Mouse (Mus musculus) layer of hippocampus, adult 2 months (tissue): Measurements from ENCODE around the gene Phf21a. TPM values are rescaled to one million over a fixed set of nuclear protein-coding genes. Genes with fewer than 3 reads are reported as not detected.
"Not testable (repeated sequence)": the region's sequence is repeated elsewhere in the genome, so short reads cannot be mapped to it uniquely, and the experiment has no call there.

Source experiments
- DNase-seq, 2 experiments: peaks; one replicate each; pipeline ENCODE4 v3.0.0; 2022; ENCODE audit warnings: low spot score in 2 of 2
- H3K27ac ChIP-seq: fragments of 200-600 bp; 2 replicates; pipeline ENCODE4 v1.8.1; 2022
- H3K4me3 ChIP-seq: fragments of 200-600 bp; 2 replicates; pipeline ENCODE4 v1.8.1; 2022; ENCODE audit warnings: mild to moderate bottlenecking
- CTCF ChIP-seq: fragments of 200-600 bp; conservative IDR thresholded peaks from 2 replicates; pipeline ENCODE4 v1.8.1; 2022; ENCODE audit warnings: antibody characterized with exemption, mild to moderate bottlenecking, moderate library complexity
- total RNA-seq, 2 experiments: library from RNA; stranded (reverse); gene quantifications; 2 replicates each; pipeline ENCODE4 v1.2.3; 2021

Gene Phf21a
- total RNA-seq, 2 experiments from 2014 or later = 160 to 162 TPM

GRCm38 (mm10) chr2:92060291-92060690 is 32.6 kb upstream of the Phf21a start:
- peak overlapping the region; percentile 96 for H3K27ac ChIP-seq
- peak overlapping the region; percentile 82 for H3K4me3 ChIP-seq
- no peak for TF ChIP-seq CTCF
- no peak for DNase-seq

- H3K27ac ChIP-seq = peak overlapping the region; percentile 96; the same call in 1 of the 2 replicates
- no peak for TF ChIP-seq CTCF
- DNase-seq = peak in 1 of 2 experiments; percentile 45
- H3K4me3 ChIP-seq = no peak overlapping the region
Measured at GRCm38 (mm10) chr2:92061337-92061736, 31.6 kb upstream of the Phf21a start.

GRCm38 (mm10) chr2:92063106-92063505 is 29.8 kb upstream of the Phf21a start:
- no peak overlapping the region for H3K4me3 ChIP-seq
- TF ChIP-seq CTCF = no peak
- no peak for DNase-seq
- H3K27ac ChIP-seq = no peak overlapping the region

- DNase-seq = no peak
- H3K27ac ChIP-seq = no peak overlapping the region
- TF ChIP-seq CTCF = no peak
- no peak overlapping the region for H3K4me3 ChIP-seq
Measured at GRCm38 (mm10) chr2:92065269-92065888, 27.5 kb upstream of the Phf21a start.

- Histone ChIP-seq H3K4me3 (no peak overlapping the region), H3K27ac (no peak overlapping the region)
- TF ChIP-seq CTCF = no peak
- no peak for DNase-seq
Measured at GRCm38 (mm10) chr2:92065938-92066337, 27.0 kb upstream of the Phf21a start.

GRCm38 (mm10) chr2:92066899-92067298 is 26.0 kb upstream of the Phf21a start:
- no peak overlapping the region for H3K4me3 ChIP-seq
- DNase-seq = no peak
- TF ChIP-seq CTCF = no peak
- H3K27ac ChIP-seq = no peak overlapping the region

- H3K4me3 ChIP-seq = no peak overlapping the region
- H3K27ac ChIP-seq = no peak overlapping the region
- DNase-seq = no peak
- TF ChIP-seq CTCF = no peak
Measured at GRCm38 (mm10) chr2:92067600-92067999, 25.3 kb upstream of the Phf21a start.

GRCm38 (mm10) chr2:92069630-92070029 is 23.3 kb upstream of the Phf21a start:
- DNase-seq = no peak
- Histone ChIP-seq H3K4me3 (no peak overlapping the region), H3K27ac (no peak overlapping the region)
- no peak for TF ChIP-seq CTCF

- DNase-seq = no peak
- no peak for TF ChIP-seq CTCF
- Histone ChIP-seq H3K27ac (no peak overlapping the region), H3K4me3 (no peak overlapping the region)
Measured at GRCm38 (mm10) chr2:92071143-92071542, 21.8 kb upstream of the Phf21a start.

- Histone ChIP-seq H3K4me3 (no peak overlapping the region), H3K27ac (no peak overlapping the region)
- TF ChIP-seq CTCF = no peak
- DNase-seq = no peak
Measured at GRCm38 (mm10) chr2:92076086-92076692, 16.7 kb upstream of the Phf21a start.

- TF ChIP-seq CTCF = no peak
- DNase-seq = no peak
- no peak overlapping the region for H3K27ac ChIP-seq
- H3K4me3 ChIP-seq = no peak overlapping the region
Measured at GRCm38 (mm10) chr2:92082196-92082595, 10.7 kb upstream of the Phf21a start.

GRCm38 (mm10) chr2:92085721-92086120 is 7.2 kb upstream of the Phf21a start:
- no peak for TF ChIP-seq CTCF
- DNase-seq = no peak
- no peak overlapping the region for H3K4me3 ChIP-seq
- H3K27ac ChIP-seq = no peak overlapping the region

- DNase-seq = no peak
- Histone ChIP-seq H3K4me3 (no peak overlapping the region), H3K27ac (no peak overlapping the region)
- TF ChIP-seq CTCF = no peak
Measured at GRCm38 (mm10) chr2:92087065-92087464, 5.9 kb upstream of the Phf21a start.

GRCm38 (mm10) chr2:92089782-92090181 is 3.1 kb upstream of the Phf21a start:
- no peak for TF ChIP-seq CTCF
- no peak for DNase-seq
- Histone ChIP-seq H3K4me3 (no peak overlapping the region), H3K27ac (no peak overlapping the region)

- H3K4me3 ChIP-seq, H3K27ac ChIP-seq, DNase-seq: not testable (repeated sequence)
Measured at GRCm38 (mm10) chr2:92093503-92093902, 586 bp downstream of the Phf21a start.
